Mouse (Mus musculus) CH12.LX (cell line): ENCODE data around the gene Tspo2. TPM values are rescaled to one million over a fixed set of nuclear protein-coding genes. Genes with fewer than 3 reads are reported as not detected.

Source experiments
- DNase-seq: peaks from one replicate; pipeline ENCODE4 v3.0.0-alpha.2; 2013; ENCODE audit errors: extremely low read depth
- H3K27ac ChIP-seq: 2 replicates; pipeline ENCODE4 v1.5.1; 2012; ENCODE audit warnings: low read depth, mild to moderate bottlenecking, control low read depth, moderate library complexity; ENCODE audit not compliant: insufficient read depth
- H3K27me3 ChIP-seq: replicated peaks from 2 replicates; pipeline ENCODE3; 2012; ENCODE audit warnings: inconsistent platforms
- H3K36me3 ChIP-seq, 2 experiments: replicated peaks in 1 of 2; 2 replicates each; pipeline versions ENCODE3 to v1.6.1; 2012; ENCODE audit warnings: inconsistent platforms in 1 of 2, low read length in 1 of 2, mild to moderate bottlenecking in 1 of 2, mixed read lengths in 1 of 2, moderate library complexity in 1 of 2; ENCODE audit not compliant: control insufficient read depth in 1 of 2, insufficient read depth in 1 of 2
- H3K4me1 ChIP-seq, 2 experiments: 2 replicates each; pipeline ENCODE4 v1.6.1; 2012; ENCODE audit warnings: inconsistent platforms in 1 of 2, moderate library complexity in 1 of 2; ENCODE audit not compliant: insufficient read depth in 2 of 2, control insufficient read depth in 1 of 2
- H3K4me2 ChIP-seq: 2 replicates; pipeline ENCODE4 v1.6.1; 2012; ENCODE audit warnings: low read depth, mild to moderate bottlenecking, control low read depth; ENCODE audit not compliant: poor library complexity, insufficient read depth, severe bottlenecking
- H3K4me3 ChIP-seq, 3 experiments: fragments of 150-350 bp in 1 of 3; sonication (generic) in 1 of 3; replicated peaks in 1 of 3; 2 replicates each; pipeline versions ENCODE3 to v1.5.1; 2011 to 2012; ENCODE audit warnings: low read depth in 2 of 3, low read length in 2 of 3, mild to moderate bottlenecking in 2 of 3, moderate library complexity in 2 of 3, control low read depth in 1 of 3, improper control_type of control experiment in 1 of 3, inconsistent platforms in 1 of 3, mixed read lengths in 1 of 3; ENCODE audit not compliant: poor library complexity in 1 of 3
- H3K79me2 ChIP-seq: replicated peaks from 2 replicates; pipeline ENCODE4 v1.6.1; 2012; ENCODE audit warnings: mild to moderate bottlenecking, moderate library complexity; ENCODE audit not compliant: control insufficient read depth, poor library complexity, insufficient read depth, severe bottlenecking; ENCODE audit errors: extremely low read depth
- H3K9ac ChIP-seq: 2 replicates; pipeline ENCODE4 v1.6.1; 2012; ENCODE audit warnings: low read depth, mild to moderate bottlenecking, control low read depth, moderate library complexity; ENCODE audit not compliant: insufficient read depth
- H3K9me3 ChIP-seq: replicated peaks from 2 replicates; pipeline ENCODE3; 2012; ENCODE audit warnings: low read length, inconsistent platforms, mixed read lengths
- BHLHE40 ChIP-seq: IDR thresholded peaks from 2 replicates; pipeline ENCODE4 v1.6.1; 2011; ENCODE audit warnings: mild to moderate bottlenecking, low read depth, low read length, improper control_type of control experiment
- E2F4 ChIP-seq: IDR thresholded peaks from 2 replicates; pipeline ENCODE4 v1.6.1; 2011; ENCODE audit warnings: low read depth, low read length, improper control_type of control experiment; ENCODE audit not compliant: insufficient replicate concordance
- EP300 ChIP-seq: IDR thresholded peaks from 2 replicates; pipeline ENCODE4 v1.6.1; 2011; ENCODE audit warnings: low read length, improper control_type of control experiment
- ETS1 ChIP-seq: conservative IDR thresholded peaks from 2 replicates; pipeline ENCODE4 v1.6.1; 2012; ENCODE audit warnings: low read depth, mild to moderate bottlenecking, inconsistent platforms, low read length, improper control_type of control experiment, moderate library complexity
- GABPA ChIP-seq: IDR thresholded peaks from 2 replicates; pipeline ENCODE4 v1.6.1; 2012; ENCODE audit warnings: low read depth, low read length, improper control_type of control experiment, inconsistent platforms; ENCODE audit not compliant: insufficient replicate concordance
- HCFC1 ChIP-seq: IDR thresholded peaks from 2 replicates; pipeline ENCODE4 v1.6.1; 2012; ENCODE audit warnings: low read depth, mild to moderate bottlenecking, inconsistent platforms, low read length, improper control_type of control experiment
- IRF4 ChIP-seq: IDR thresholded peaks from 2 replicates; pipeline ENCODE4 v1.6.1; 2014; ENCODE audit warnings: low read depth, mild to moderate bottlenecking, inconsistent platforms, low read length, improper control_type of control experiment
- JUND ChIP-seq: conservative IDR thresholded peaks from 2 replicates; pipeline ENCODE4 v1.6.1; 2011; ENCODE audit warnings: low read depth, low read length, improper control_type of control experiment
- MAX ChIP-seq: IDR thresholded peaks from 2 replicates; pipeline ENCODE4 v1.6.1; 2011; ENCODE audit warnings: low read length, improper control_type of control experiment
- MAZ ChIP-seq: IDR thresholded peaks from 2 replicates; pipeline ENCODE4 v1.6.1; 2012; ENCODE audit warnings: low read depth, mild to moderate bottlenecking, inconsistent platforms, low read length, improper control_type of control experiment, moderate library complexity
- MEF2A ChIP-seq: IDR thresholded peaks from 2 replicates; pipeline ENCODE4 v1.6.1; 2014; ENCODE audit warnings: low read depth, mild to moderate bottlenecking, inconsistent platforms, low read length, improper control_type of control experiment, borderline replicate concordance
- MYC ChIP-seq: IDR thresholded peaks from 2 replicates; pipeline ENCODE4 v1.6.1; 2011; ENCODE audit warnings: low read depth, mild to moderate bottlenecking, improper control_type of control experiment, low read length
- NELFE ChIP-seq: IDR thresholded peaks from 2 replicates; pipeline ENCODE4 v1.6.1; 2011; ENCODE audit warnings: low read depth, low read length, improper control_type of control experiment
- NRF1 ChIP-seq: IDR thresholded peaks from 2 replicates; pipeline ENCODE4 v1.6.1; 2014; ENCODE audit warnings: low read depth, mild to moderate bottlenecking, inconsistent platforms, low read length, improper control_type of control experiment, moderate library complexity
- POLR2AphosphoS2 ChIP-seq: IDR thresholded peaks from 2 replicates; pipeline ENCODE4 v1.6.1; 2011; ENCODE audit warnings: low read depth, low read length, improper control_type of control experiment
- RAD21 ChIP-seq: IDR thresholded peaks from 2 replicates; pipeline ENCODE4 v1.6.1; 2011; ENCODE audit warnings: low read depth, mild to moderate bottlenecking, low read length, improper control_type of control experiment, moderate library complexity
- RCOR1 ChIP-seq: conservative IDR thresholded peaks from 2 replicates; pipeline ENCODE4 v1.6.1; 2012; ENCODE audit warnings: low read depth, mild to moderate bottlenecking, inconsistent platforms, low read length, improper control_type of control experiment
- TCF12 ChIP-seq: IDR thresholded peaks from 2 replicates; pipeline ENCODE4 v1.6.1; 2014; ENCODE audit warnings: low read depth, mild to moderate bottlenecking, inconsistent platforms, low read length, improper control_type of control experiment
- UBTF ChIP-seq: IDR thresholded peaks from 2 replicates; pipeline ENCODE4 v1.6.1; 2012; ENCODE audit warnings: low read depth, mild to moderate bottlenecking, inconsistent platforms, low read length, improper control_type of control experiment, moderate library complexity
- USF1 ChIP-seq: IDR thresholded peaks from 2 replicates; pipeline ENCODE4 v1.6.1; 2014; ENCODE audit warnings: low read depth, mild to moderate bottlenecking, inconsistent platforms, low read length, improper control_type of control experiment
- USF2 ChIP-seq: conservative IDR thresholded peaks from 2 replicates; pipeline ENCODE4 v1.6.1; 2011; ENCODE audit warnings: low read depth, low read length, improper control_type of control experiment
- ZC3H11A ChIP-seq: IDR thresholded peaks from 2 replicates; pipeline ENCODE4 v1.6.1; 2012; ENCODE audit warnings: low read depth, mild to moderate bottlenecking, inconsistent platforms, low read length, improper control_type of control experiment
- ZKSCAN1 ChIP-seq: IDR thresholded peaks from 2 replicates; pipeline ENCODE4 v1.6.1; 2012; ENCODE audit warnings: low read depth, inconsistent platforms, low read length, improper control_type of control experiment, borderline replicate concordance
- dilution Hi-C: fragments of 300-500 bp; cut with MboI; formaldehyde crosslinking; loops from 2 replicates; pipeline ENCODE4 v1.14.3; 2020; ENCODE audit warnings: low sequenced_read_pairs; ENCODE audit not compliant: extremely low pct_unique_long_range_greater_than_20kb, extremely low pct_ligation_motif_present
- in situ Hi-C: fragments of 300-500 bp; cut with MboI; formaldehyde crosslinking; loops from 3 replicates; pipeline ENCODE4 v1.14.3; 2019; ENCODE audit warnings: low sequenced_read_pairs, low pct_ligation_motif_present, low pct_unique_long_range_greater_than_20kb, mixed read lengths
- polyA plus RNA-seq: library from polyadenylated mRNA; unstranded; fragments of >175 nt; gene quantifications from 2 replicates; pipeline ENCODE4 v1.2.1, GENCODE M21; 2012; ENCODE audit warnings: low read depth; ENCODE audit not compliant: insufficient read length
- total RNA-seq, 2 experiments: library from RNA; depleted of rRNA; stranded (reverse); fragments of 300-350 nt in 1 of 2; fragments of >200 nt in 1 of 2; gene quantifications; 2 replicates each; pipeline ENCODE4 v1.2.3; 2012 to 2014

Tspo2 gene
- total and polyA plus RNA-seq, 3 experiments: not detected

- Histone ChIP-seq H3K4me2 (no peak overlapping the region), H3K9me3 (no peaks in the 10 kb centered on the region), H3K4me1 (no peaks in the 10 kb centered on the region), H3K27ac (no peak overlapping the region), H3K79me2 (no peaks in the 10 kb centered on the region), H3K4me3 (no peak overlapping the region), H3K9ac (no peak overlapping the region), H3K36me3 (no peaks in the 10 kb centered on the region), H3K27me3 (peaks cover 14% of the 10 kb centered on the region)
- TF ChIP-seq TCF12 (no peak), NRF1 (no peak), NELFE (no peak), HCFC1 (no peak), POLR2AphosphoS2 (no peak), RCOR1 (no peak), UBTF (no peak), ZKSCAN1 (no peak), MYC (no peak), ZC3H11A (no peak), RAD21 (no peak), BHLHE40 (no peak), JUND (no peak), MAX (no peak), ETS1 (no peak)
- in situ Hi-C loops (loop anchor here (25.0 kb wide), 1 partner anchor 949 kb away; no protein-coding TSS in a partner anchor), dilution Hi-C loops (no loop called here)
- no peak for DNase-seq
These were observed 12.1 kb upstream of the Tspo2 start for GRCm38 (mm10) chr17:48463391-48463790.

- peaks cover 10% of the 10 kb centered on the region for H3K27me3 ChIP-seq
- TF ChIP-seq EP300 (no peak), IRF4 (no peak), ZC3H11A (no peak), JUND (no peak), RCOR1 (no peak), GABPA (no peak), ZKSCAN1 (no peak), MEF2A (no peak), MYC (no peak), USF2 (no peak), NELFE (no peak), E2F4 (no peak), BHLHE40 (no peak), MAZ (no peak), USF1 (no peak)
- TF ChIP-seq, all 38 proteins: peak for 0
- Histone ChIP-seq H3K4me2 (no peak overlapping the region), H3K4me3 (no peak overlapping the region), H3K36me3 (no peaks in the 10 kb centered on the region), H3K27ac (no peak overlapping the region), H3K9me3 (no peaks in the 10 kb centered on the region), H3K79me2 (no peaks in the 10 kb centered on the region), H3K4me1 (no peaks in the 10 kb centered on the region), H3K9ac (no peak overlapping the region)
- DNase-seq: no peak
- in situ Hi-C loops (loop anchor here (25.0 kb wide), 1 partner anchor 950 kb away; no protein-coding TSS in a partner anchor), dilution Hi-C loops (no loop called here)
These were observed 10.8 kb upstream of the Tspo2 start for GRCm38 (mm10) chr17:48462096-48462495.
